Mouse (Mus musculus) gastrocnemius, postnatal 14 days (tissue): ENCODE data around the gene Catsperz. TPM values are rescaled to one million over a fixed set of nuclear protein-coding genes. Genes with fewer than 3 reads are reported as not detected.

ENCODE experiments used
- DNase-seq: peaks from one replicate; pipeline ENCODE4 v3.0.0; 2021; ENCODE audit warnings: mixed read lengths
- intact Hi-C: fragments of 180-260 bp; cut with DNase I; formaldehyde crosslinking; loops from one replicate; pipeline ENCODE4 v1.15.1; 2025; ENCODE audit warnings: low total_unique reads
- total RNA-seq, 2 experiments: library from RNA; stranded (reverse); gene quantifications; 2 replicates each; pipeline ENCODE4 v1.2.3; 2021

The Catsperz gene
- total RNA-seq, 2 experiments from 2014 or later: not detected

- no peak for DNase-seq
- intact Hi-C loops: no loop called here
Measured at GRCm38 (mm10) chr19:6949532-6949931, 24.4 kb upstream of the Catsperz start.

GRCm38 (mm10) chr19:6948186-6948585 is 23.0 kb upstream of the Catsperz start:
- no peak for DNase-seq
- intact Hi-C loops: no loop called here

- DNase-seq: no peak
- intact Hi-C loops: no loop called here
Measured at GRCm38 (mm10) chr19:6947742-6948141, 22.6 kb upstream of the Catsperz start.

- no peak for DNase-seq
- intact Hi-C loops: no loop called here
Measured at GRCm38 (mm10) chr19:6943709-6944108, 18.5 kb upstream of the Catsperz start.

GRCm38 (mm10) chr19:6942764-6943163 is 17.6 kb upstream of the Catsperz start:
- no peak for DNase-seq
- intact Hi-C loops: no loop called here

- intact Hi-C loops: no loop called here
- DNase-seq: peak; percentile 97
Measured at GRCm38 (mm10) chr19:6942249-6942691, 17.1 kb upstream of the Catsperz start, which contains the start of gene Gpr137. Gpr137 (minus strand) TSS chr19:6942480.

GRCm38 (mm10) chr19:6941372-6942248 is 16.4 kb upstream of the Catsperz start, which contains the start of gene Bad:
Bad (plus strand) TSS chr19:6941861.
- DNase-seq: peak; percentile 94
- intact Hi-C loops: no loop called here

GRCm38 (mm10) chr19:6940396-6941351 is 15.5 kb upstream of the Catsperz start:
- intact Hi-C loops: no loop called here
- DNase-seq: no peak

GRCm38 (mm10) chr19:6939106-6940002 is 14.2 kb upstream of the Catsperz start:
- DNase-seq: no peak
- intact Hi-C loops: no loop called here

GRCm38 (mm10) chr19:6937541-6938465 is 12.6 kb upstream of the Catsperz start:
- no peak for DNase-seq
- intact Hi-C loops: no loop called here

GRCm38 (mm10) chr19:6936299-6936698 is 11.1 kb upstream of the Catsperz start:
- DNase-seq: no peak
- intact Hi-C loops: no loop called here

GRCm38 (mm10) chr19:6934195-6934977 is 9.2 kb upstream of the Catsperz start, which contains the start of gene Kcnk4:
Kcnk4 (minus strand) TSS chr19:6934515.
- DNase-seq: no peak
- intact Hi-C loops: no loop called here

GRCm38 (mm10) chr19:6933436-6934194 is 8.4 kb upstream of the Catsperz start:
- intact Hi-C loops: no loop called here
- DNase-seq: no peak

GRCm38 (mm10) chr19:6933102-6933435 is 7.9 kb upstream of the Catsperz start:
- intact Hi-C loops: no loop called here
- no peak for DNase-seq

GRCm38 (mm10) chr19:6932018-6932417 is 6.8 kb upstream of the Catsperz start:
- DNase-seq: no peak
- intact Hi-C loops: no loop called here

GRCm38 (mm10) chr19:6931002-6931401 is 5.8 kb upstream of the Catsperz start:
- DNase-seq: no peak
- intact Hi-C loops: no loop called here

- intact Hi-C loops: no loop called here
- no peak for DNase-seq
Measured at GRCm38 (mm10) chr19:6928080-6928479, 2.9 kb upstream of the Catsperz start.
